Mouse (Mus musculus) kidney, adult 2 months (tissue): ENCODE measurements at regions not wholly inside any gene's neighbourhood (a gene's known extent, or its start where the extent isn't known, plus 50 kb on each side); places are given as distances from the start of the nearest gene placed in this dataset.

Experiments used
- CTCF ChIP-seq: fragments of 200-500 bp; conservative IDR thresholded peaks from 2 replicates; pipeline ENCODE4 v1.5.1; 2011; ENCODE audit warnings: low read depth, mild to moderate bottlenecking, control low read depth, low read length, moderate library complexity, mixed read lengths; ENCODE audit not compliant: insufficient read depth, insufficient read length
- POLR2A ChIP-seq: fragments of 200-500 bp; IDR thresholded peaks from one replicate; pipeline ENCODE4 v1.6.1; 2011; ENCODE audit warnings: low read depth, low read length, control low read depth

GRCm38 (mm10) chr5:11983452-11983851 lies 65.6 kb downstream of the 4933402N22Rik start:
- no peak for TF ChIP-seq CTCF
- TF ChIP-seq POLR2A, result no peak
